In genomic region chr9:69581236-69581635, GRCm38 (mm10) we compare ENCODE assay signal across 17 mouse cellular contexts.
DNase-seq lines count a peak whose midpoint lies in the region; ATAC-seq and TF ChIP-seq lines count a peak whose summit lies in the region.
"Had no signal": no experiment of that assay in that cellular context is flagged by ENCODE, and none has a peak within 500 bp of the region (broad histone marks: within the 10 kb centered on the region; RNA-seq: fewer than 3 reads in every experiment).

No protein-coding gene starts in this region.

- peak; percentile 20 for DNase-seq in kidney, postnatal 10 days
- DNase-seq in kidney, adult 11 months = no peak
- peak; percentile 82 for DNase-seq in midbrain, embryonic 11.5 days (ENCODE audit: low spot score, missing footprints)
- DNase-seq in midbrain, embryonic 10.5 days (ENCODE audit: low spot score) = no peak
- peak; percentile 39 for DNase-seq in MEL (ENCODE audit: low read depth, low spot score)
- DNase-seq in thymus, postnatal 25 days = peak; percentile 8
- DNase-seq in adrenal gland, postnatal 10 days = no peak
- DNase-seq in adrenal gland, postnatal 4 days (ENCODE audit: low spot score in 2 of 2) = no peak
- DNase-seq: cerebellum, adult 8-10 months; embryo, embryonic 11 days; gastrocnemius, postnatal 36 days; kidney, adult 8-10 months; layer of hippocampus, adult 9-11 months; lung, adult 18-20 months had no signal

- no peaks in the 10 kb centered on the region for H3K9me3 ChIP-seq in midbrain, embryonic 11.5 days (ENCODE audit: control insufficient read depth, low read length)
- no peaks in the 10 kb centered on the region for H3K9me3 ChIP-seq in midbrain, embryonic 10.5 days (replicated peaks)
- H3K9me3 ChIP-seq in MEL (replicated peaks; ENCODE audit: insufficient read depth, low read length) = no peaks in the 10 kb centered on the region
- H3K9me3 ChIP-seq: heart, embryonic 15.5 days; midbrain, embryonic 12.5 days had no signal

- no peaks in the 10 kb centered on the region for H3K27me3 ChIP-seq in midbrain, embryonic 11.5 days (ENCODE audit: control insufficient read depth, insufficient read depth, low read length)
- no peaks in the 10 kb centered on the region for H3K27me3 ChIP-seq in midbrain, embryonic 10.5 days (ENCODE audit: low read depth, poor library complexity, severe bottlenecking)
- no peaks in the 10 kb centered on the region for H3K27me3 ChIP-seq in MEL (ENCODE audit: control insufficient read depth in 1 of 2, insufficient read depth in 2 of 2, low read length in 2 of 2)
- H3K27me3 ChIP-seq: heart, embryonic 15.5 days; midbrain, embryonic 12.5 days had no signal

- H3K4me2 ChIP-seq in midbrain, embryonic 11.5 days = no peak overlapping the region
- H3K4me2 ChIP-seq: heart, embryonic 15.5 days; hindbrain, embryonic 14.5 days; midbrain, embryonic 12.5 days had no signal

- H3K36me3 ChIP-seq in midbrain, embryonic 11.5 days (ENCODE audit: control insufficient read depth, insufficient read depth, low read length) = no peaks in the 10 kb centered on the region
- H3K36me3 ChIP-seq in midbrain, embryonic 10.5 days = no peaks in the 10 kb centered on the region
- H3K36me3 ChIP-seq in MEL (ENCODE audit: control insufficient read depth in 1 of 2, insufficient read depth in 2 of 2, low read length in 2 of 2) = no peaks in the 10 kb centered on the region
- H3K36me3 ChIP-seq: heart, embryonic 15.5 days; midbrain, embryonic 12.5 days had no signal

- H3K79me2 ChIP-seq in MEL (ENCODE audit: control insufficient read depth, insufficient read depth, low read length, poor library complexity) = no peaks in the 10 kb centered on the region

- no peak overlapping the region for H3K4me3 ChIP-seq in midbrain, embryonic 11.5 days (ENCODE audit: low read depth, low read length)
- H3K4me3 ChIP-seq in midbrain, embryonic 10.5 days = no peak overlapping the region
- H3K4me3 ChIP-seq in MEL (ENCODE audit: control insufficient read depth in 1 of 2, insufficient read depth in 1 of 2, low read depth in 2 of 2, low read length in 2 of 2) = no peak overlapping the region
- H3K4me3 ChIP-seq: heart, embryonic 15.5 days; midbrain, embryonic 12.5 days had no signal

- TF ChIP-seq EP300 in MEL (IDR thresholded peaks at IDR 0.05; ENCODE audit: low read depth in 1 of 2, low read length in 2 of 2) = no peak

- TF ChIP-seq RAD21 in MEL (IDR thresholded peaks at IDR 0.05; ENCODE audit: low read depth, low read length) = peak; percentile 28

- no peak overlapping the region for H3K27ac ChIP-seq in midbrain, embryonic 11.5 days (ENCODE audit: low read depth, low read length)
- no peak overlapping the region for H3K27ac ChIP-seq in midbrain, embryonic 10.5 days (replicated peaks)
- H3K27ac ChIP-seq in MEL (ENCODE audit: control insufficient read depth, low read depth, low read length) = no peak overlapping the region
- H3K27ac ChIP-seq: heart, embryonic 15.5 days; hindbrain, embryonic 14.5 days; midbrain, embryonic 12.5 days had no signal

- no peak for ATAC-seq in midbrain, embryonic 11.5 days (ENCODE audit: low FRiP score)

- peak; percentile 4 to 45 (median 20); a peak in 2 of 6 replicates for TF ChIP-seq CTCF in MEL (IDR thresholded peaks at IDR 0.05 in 2 of 3, conservative IDR thresholded peaks at IDR 0.05 in 1 of 3; ENCODE audit: control insufficient read depth in 1 of 3, insufficient read depth in 1 of 3, low read depth in 2 of 3, low read length in 3 of 3, poor library complexity in 1 of 3, severe bottlenecking in 1 of 3)

- H3K9ac ChIP-seq in midbrain, embryonic 11.5 days (ENCODE audit: low read length) = no peak overlapping the region
- no peak overlapping the region for H3K9ac ChIP-seq in MEL (ENCODE audit: control insufficient read depth, low read depth, low read length, poor library complexity, severe bottlenecking)
- H3K9ac ChIP-seq: heart, embryonic 15.5 days; hindbrain, embryonic 14.5 days; midbrain, embryonic 12.5 days had no signal

- H3K4me1 ChIP-seq in midbrain, embryonic 11.5 days (ENCODE audit: control insufficient read depth, insufficient read depth, low read length) = no peaks in the 10 kb centered on the region
- H3K4me1 ChIP-seq in midbrain, embryonic 10.5 days = no peaks in the 10 kb centered on the region
- no peaks in the 10 kb centered on the region for H3K4me1 ChIP-seq in MEL (ENCODE audit: control insufficient read depth in 1 of 2, insufficient read depth in 2 of 2, low read length in 2 of 2)
- H3K4me1 ChIP-seq: heart, embryonic 15.5 days; midbrain, embryonic 12.5 days had no signal

- TF ChIP-seq POLR2A in MEL (IDR thresholded peaks at IDR 0.05; ENCODE audit: control insufficient read depth in 1 of 2, insufficient read depth in 1 of 2, low read depth in 1 of 2, low read length in 2 of 2, poor library complexity in 1 of 2) = no peak

TF ChIP-seq in MEL, 35 proteins besides CTCF, POLR2A, EP300 and RAD21:
- TF ChIP-seq GABPA (IDR thresholded peaks at IDR 0.05; ENCODE audit: low read depth, low read length) = no peak
- no peak for TF ChIP-seq CHD1 (IDR thresholded peaks at IDR 0.05; ENCODE audit: low read depth, low read length)
- no peak for TF ChIP-seq MEF2A (IDR thresholded peaks at IDR 0.05; ENCODE audit: extremely low read depth, insufficient replicate concordance, low read depth, low read length, poor library complexity, severe bottlenecking)
- TF ChIP-seq KAT2A (conservative IDR thresholded peaks at IDR 0.05; ENCODE audit: low read depth, low read length) = no peak
- peak; percentile 23; the same call in 1 of the 2 replicates for TF ChIP-seq SMC3 (IDR thresholded peaks at IDR 0.05; ENCODE audit: low read depth, low read length)

Comparison
In these comparisons a context has a peak if more than half of its experiments do, and no peak if none do; other contexts are left out.
1. DNase-seq: peak in kidney, postnatal 10 days (single experiment), midbrain, embryonic 11.5 days (single experiment), MEL (single experiment) and thymus, postnatal 25 days (single experiment); none in kidney, adult 11 months (single experiment), midbrain, embryonic 10.5 days (single experiment), adrenal gland, postnatal 10 days (single experiment) and adrenal gland, postnatal 4 days (0 of 2).